Mouse (Mus musculus): Measurements from ENCODE around the gene Klkb1. TPM values are rescaled to one million over a fixed set of nuclear protein-coding genes. Genes with fewer than 3 reads are reported as not detected.

The Klkb1 gene
- polyA plus RNA-seq, 1 experiment from 2014 or later, result 0.04 TPM

DNA sequence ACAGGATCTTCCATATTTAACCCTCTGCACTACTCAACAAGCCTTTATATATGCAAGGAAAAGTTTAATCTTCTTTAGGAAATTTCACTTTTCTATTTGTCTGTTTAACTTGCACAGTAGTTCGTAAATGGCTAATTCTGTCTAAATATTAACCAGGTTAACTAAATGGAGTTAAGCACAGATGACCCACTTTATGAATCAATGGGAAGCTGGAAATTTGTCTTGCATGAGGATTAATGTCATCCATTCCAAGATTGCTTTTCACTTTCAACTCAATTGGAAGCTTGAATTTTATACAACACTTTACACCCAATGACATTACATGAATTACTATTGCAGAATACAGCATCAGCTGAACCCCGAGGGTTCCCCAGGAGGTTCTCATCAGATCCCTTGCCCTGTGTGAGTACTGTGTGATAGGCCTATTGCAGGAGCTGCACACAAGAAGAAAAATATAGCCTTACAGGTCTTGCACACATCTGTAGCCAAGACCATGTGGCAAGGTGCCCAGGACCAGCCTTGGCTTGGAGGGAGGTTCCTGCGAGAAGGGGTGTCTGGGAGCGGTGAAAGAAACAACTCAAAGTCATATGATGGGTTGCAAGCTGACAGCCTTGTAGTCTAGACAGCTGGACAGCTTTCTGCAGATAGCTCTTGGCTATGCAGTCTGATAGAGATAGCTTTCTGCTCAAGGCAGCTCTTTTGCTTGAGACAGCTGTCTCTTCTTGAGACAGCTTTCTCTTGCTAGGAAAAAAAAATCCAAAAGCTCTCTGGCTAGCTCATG is 26.9 kb downstream of the Klkb1 start:
- no peak overlapping the region for H3K9ac ChIP-seq
- H3K4me3 ChIP-seq, result no peak overlapping the region
- no peak overlapping the region for H3K4me2 ChIP-seq
- no peak overlapping the region for H3K27ac ChIP-seq
- WGBS, result 79% methylated on average over 4 of the region's 4 CpGs
- H3K36me3 ChIP-seq, result no peaks in the 10 kb centered on the region
- no peaks in the 10 kb centered on the region for H3K4me1 ChIP-seq
- no peak for ATAC-seq (ENCODE audit: insufficient number of reproducible peaks, insufficient read depth, low FRiP score, low TSS enrichment, low read depth)
- no peaks in the 10 kb centered on the region for H3K27me3 ChIP-seq
- peaks cover 4% of the 10 kb centered on the region; the same call in 1 of the 2 replicates for H3K9me3 ChIP-seq

GRCm38 (mm10) chr8:45266993-45267392 is 27.7 kb downstream of the Klkb1 start:
- H3K9me3 ChIP-seq, result peaks cover 4% of the 10 kb centered on the region; the same call in 1 of the 2 replicates
- no peak overlapping the region for H3K27ac ChIP-seq
- 52% methylated on average over 8 of the region's 8 CpGs for WGBS
- no peak overlapping the region for H3K9ac ChIP-seq
- no peaks in the 10 kb centered on the region for H3K36me3 ChIP-seq
- no peaks in the 10 kb centered on the region for H3K27me3 ChIP-seq
- no peak overlapping the region for H3K4me2 ChIP-seq
- ATAC-seq (ENCODE audit: insufficient number of reproducible peaks, insufficient read depth, low FRiP score, low TSS enrichment, low read depth), result no peak
- H3K4me3 ChIP-seq, result no peak overlapping the region
- H3K4me1 ChIP-seq, result no peaks in the 10 kb centered on the region

GRCm38 (mm10) chr8:45264918-45265317 is 29.7 kb downstream of the Klkb1 start:
- WGBS, result 81% methylated on average over 4 of the region's 4 CpGs

DNA sequence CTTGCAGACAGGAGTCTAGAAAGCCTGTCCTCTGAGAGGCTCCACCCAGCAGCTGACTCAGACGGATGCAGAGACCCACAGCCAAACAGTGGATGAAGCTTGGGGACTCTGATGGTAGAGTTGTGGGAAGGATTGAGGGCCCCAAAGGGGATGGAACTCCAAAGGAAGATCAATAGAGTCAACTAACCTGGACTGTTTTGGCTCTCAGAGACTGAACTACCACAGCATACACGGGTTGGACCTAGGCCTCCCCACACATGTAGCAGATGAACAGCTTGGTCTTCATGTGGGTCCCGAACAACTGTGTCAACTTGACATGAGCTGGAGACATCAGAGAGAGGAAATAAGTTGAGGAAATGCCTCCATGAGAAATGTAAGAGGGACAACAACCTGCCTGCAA is 31.8 kb downstream of the Klkb1 start:
- no peak for ATAC-seq (ENCODE audit: insufficient number of reproducible peaks, insufficient read depth, low FRiP score, low TSS enrichment, low read depth)
- H3K9me3 ChIP-seq, result peaks cover 4% of the 10 kb centered on the region; the same call in 1 of the 2 replicates
- 77% methylated on average over 3 of the region's 3 CpGs for WGBS
- H3K27me3 ChIP-seq, result no peaks in the 10 kb centered on the region
- no peaks in the 10 kb centered on the region for H3K36me3 ChIP-seq
- H3K9ac ChIP-seq, result no peak overlapping the region
- H3K27ac ChIP-seq, result no peak overlapping the region
- no peak overlapping the region for H3K4me2 ChIP-seq
- no peak overlapping the region for H3K4me3 ChIP-seq
- no peaks in the 10 kb centered on the region for H3K4me1 ChIP-seq

More at GRCm38 (mm10) chr8:45264918-45265317, 29.7 kb downstream of the Klkb1 start:
- no peak for ATAC-seq (ENCODE audit: insufficient number of reproducible peaks, insufficient read depth, low FRiP score, low TSS enrichment, low read depth)
- H3K4me2 ChIP-seq, result no peak overlapping the region
- no peak overlapping the region for H3K9ac ChIP-seq
- no peaks in the 10 kb centered on the region for H3K36me3 ChIP-seq
- no peaks in the 10 kb centered on the region for H3K27me3 ChIP-seq
- H3K27ac ChIP-seq, result no peak overlapping the region
- H3K4me1 ChIP-seq, result no peaks in the 10 kb centered on the region
- H3K4me3 ChIP-seq, result no peak overlapping the region
- H3K9me3 ChIP-seq, result peaks cover 4% of the 10 kb centered on the region; the same call in 1 of the 2 replicates

- no peak within 1 kb of the TSS for H3K9ac ChIP-seq
- no peak for ATAC-seq (ENCODE audit: insufficient number of reproducible peaks, insufficient read depth, low FRiP score, low TSS enrichment, low read depth)
- no peaks in the 10 kb centered on the region for H3K4me1 ChIP-seq
- H3K9me3 ChIP-seq, result peaks cover 4% of the 10 kb centered on the region; the same call in 1 of the 2 replicates
- no peak within 1 kb of the TSS for H3K4me3 ChIP-seq
- H3K27ac ChIP-seq, result no peak within 1 kb of the TSS
- H3K27me3 ChIP-seq, result no peaks in the 10 kb centered on the region
- H3K4me2 ChIP-seq, result no peak within 1 kb of the TSS
- no peaks in the 10 kb centered on the region for H3K36me3 ChIP-seq
- WGBS, result 86% methylated on average over 10 of the region's 10 CpGs
Measured at GRCm38 (mm10) chr8:45261920-45262319, 32.7 kb downstream of the Klkb1 start, which contains the start of gene F11. Gene F11 (minus strand): TSS chr8:45262031.

DNA sequence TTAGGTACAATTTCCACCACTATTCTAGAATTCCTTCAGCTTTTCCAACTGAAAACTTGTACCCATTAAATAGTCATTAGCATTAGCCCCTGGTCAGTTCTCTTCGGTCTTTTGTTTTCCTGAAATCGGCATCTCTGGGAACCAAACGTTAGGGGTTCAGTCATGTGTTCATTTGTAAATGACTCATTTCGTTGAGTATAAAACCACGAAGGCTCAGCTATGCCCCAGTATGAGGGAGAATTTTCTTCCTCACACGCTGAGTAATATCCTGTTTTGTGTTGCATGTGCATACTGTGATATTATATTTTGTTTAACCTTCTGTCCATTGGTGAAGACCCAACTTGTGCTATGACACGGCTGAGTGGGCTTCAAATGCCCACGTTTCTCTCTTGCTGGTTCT is 36.2 kb downstream of the Klkb1 start:
- H3K36me3 ChIP-seq, result no peaks in the 10 kb centered on the region
- no peak for ATAC-seq (ENCODE audit: insufficient number of reproducible peaks, insufficient read depth, low FRiP score, low TSS enrichment, low read depth)
- 85% methylated on average over 8 of the region's 8 CpGs for WGBS

GRCm38 (mm10) chr8:45255040-45255439 is 39.6 kb downstream of the Klkb1 start:
- no peak for ATAC-seq (ENCODE audit: insufficient number of reproducible peaks, insufficient read depth, low FRiP score, low TSS enrichment, low read depth)
- H3K27me3 ChIP-seq, result no peaks in the 10 kb centered on the region
- WGBS, result 86% methylated on average over 12 of the region's 12 CpGs
- H3K9ac ChIP-seq, result no peak overlapping the region
- no peaks in the 10 kb centered on the region for H3K4me1 ChIP-seq
- no peak overlapping the region for H3K4me3 ChIP-seq
- H3K36me3 ChIP-seq, result no peaks in the 10 kb centered on the region
- H3K4me2 ChIP-seq, result no peak overlapping the region
- no peaks in the 10 kb centered on the region for H3K9me3 ChIP-seq
- no peak overlapping the region for H3K27ac ChIP-seq

More for the DNA sequence above, 36.2 kb downstream of the Klkb1 start:
- Histone ChIP-seq H3K9me3 (no peaks in the 10 kb centered on the region), H3K9ac (no peak overlapping the region), H3K4me2 (no peak overlapping the region), H3K4me3 (no peak overlapping the region), H3K27ac (no peak overlapping the region), H3K4me1 (no peaks in the 10 kb centered on the region), H3K27me3 (no peaks in the 10 kb centered on the region)

DNA sequence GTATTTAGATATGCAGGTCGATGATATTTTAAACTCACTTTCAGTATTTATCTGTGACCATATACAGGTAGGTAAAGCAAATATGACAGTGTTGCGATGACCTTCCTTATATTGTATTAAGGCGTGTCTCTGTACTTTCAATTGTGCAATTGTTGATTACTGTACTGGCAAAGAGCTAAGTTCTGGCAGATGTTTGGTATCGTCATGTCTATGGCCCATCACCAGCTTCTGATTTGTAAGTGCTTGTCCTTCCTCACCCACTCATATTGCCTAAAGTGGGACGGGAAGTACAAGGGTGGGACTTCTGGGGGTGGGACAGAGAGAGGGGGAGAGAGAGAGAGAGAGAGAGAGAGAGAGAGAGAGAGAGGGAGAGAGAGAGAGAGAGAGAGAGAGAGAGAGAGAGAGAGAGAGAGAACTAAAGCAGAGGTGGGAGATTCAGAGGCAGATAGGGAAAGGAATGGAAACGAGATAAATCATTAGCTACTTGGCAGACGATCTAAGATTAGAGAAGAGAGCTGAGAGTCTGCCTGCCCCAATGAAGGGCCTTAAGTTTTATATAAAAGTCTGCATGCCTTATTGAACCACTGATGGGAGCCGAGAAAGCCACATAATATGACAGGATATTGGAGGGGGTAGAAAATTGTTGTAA is 40.3 kb downstream of the Klkb1 start:
- H3K36me3 ChIP-seq, result no peaks in the 10 kb centered on the region
- H3K9me3 ChIP-seq, result no peaks in the 10 kb centered on the region
- no peak overlapping the region for H3K4me3 ChIP-seq
- no peaks in the 10 kb centered on the region for H3K4me1 ChIP-seq
- H3K27ac ChIP-seq, result no peak overlapping the region
- H3K4me2 ChIP-seq, result no peak overlapping the region
- 82% methylated on average over 8 of the region's 8 CpGs for WGBS
- no peak for ATAC-seq (ENCODE audit: insufficient number of reproducible peaks, insufficient read depth, low FRiP score, low TSS enrichment, low read depth)
- no peaks in the 10 kb centered on the region for H3K27me3 ChIP-seq
- no peak overlapping the region for H3K9ac ChIP-seq

DNA sequence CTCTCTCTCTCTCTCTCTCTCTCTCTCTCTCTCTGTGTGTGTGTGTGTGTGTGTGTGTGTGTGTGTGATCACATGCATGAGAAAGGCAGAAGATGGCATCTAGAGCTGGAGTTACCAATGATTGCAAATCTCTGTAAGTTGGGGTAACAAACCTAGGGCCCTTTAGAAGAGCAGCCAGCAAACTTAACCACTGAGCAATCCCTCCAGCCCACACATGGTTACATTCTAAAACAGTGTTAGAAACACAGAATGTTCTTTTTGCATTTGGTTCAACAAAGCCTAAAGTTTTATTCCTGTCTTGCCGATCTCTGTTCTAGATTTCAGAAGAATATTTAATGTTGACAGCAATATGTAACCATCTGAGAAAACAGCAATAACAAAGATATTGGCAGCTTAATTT is 41.1 kb downstream of the Klkb1 start:
- 94% methylated on average over 1 of the region's 1 CpGs for WGBS
- no peak for ATAC-seq (ENCODE audit: insufficient number of reproducible peaks, insufficient read depth, low FRiP score, low TSS enrichment, low read depth)
- H3K36me3 ChIP-seq, result no peaks in the 10 kb centered on the region
- H3K4me1 ChIP-seq, result no peaks in the 10 kb centered on the region
- no peak overlapping the region for H3K4me3 ChIP-seq
- H3K27me3 ChIP-seq, result no peaks in the 10 kb centered on the region
- no peak overlapping the region for H3K27ac ChIP-seq
- no peak overlapping the region for H3K4me2 ChIP-seq
- H3K9me3 ChIP-seq, result no peaks in the 10 kb centered on the region
- no peak overlapping the region for H3K9ac ChIP-seq

- Histone ChIP-seq H3K9ac (no peak overlapping the region), H3K4me3 (no peak overlapping the region), H3K9me3 (no peaks in the 10 kb centered on the region), H3K27ac (no peak overlapping the region), H3K4me2 (no peak overlapping the region), H3K36me3 (no peaks in the 10 kb centered on the region), H3K4me1 (no peaks in the 10 kb centered on the region), H3K27me3 (no peaks in the 10 kb centered on the region)
- 55% methylated on average over 2 of the region's 2 CpGs for WGBS
- no peak for ATAC-seq (ENCODE audit: insufficient number of reproducible peaks, insufficient read depth, low FRiP score, low TSS enrichment, low read depth)
Measured at GRCm38 (mm10) chr8:45253111-45253510, 41.5 kb downstream of the Klkb1 start.

DNA sequence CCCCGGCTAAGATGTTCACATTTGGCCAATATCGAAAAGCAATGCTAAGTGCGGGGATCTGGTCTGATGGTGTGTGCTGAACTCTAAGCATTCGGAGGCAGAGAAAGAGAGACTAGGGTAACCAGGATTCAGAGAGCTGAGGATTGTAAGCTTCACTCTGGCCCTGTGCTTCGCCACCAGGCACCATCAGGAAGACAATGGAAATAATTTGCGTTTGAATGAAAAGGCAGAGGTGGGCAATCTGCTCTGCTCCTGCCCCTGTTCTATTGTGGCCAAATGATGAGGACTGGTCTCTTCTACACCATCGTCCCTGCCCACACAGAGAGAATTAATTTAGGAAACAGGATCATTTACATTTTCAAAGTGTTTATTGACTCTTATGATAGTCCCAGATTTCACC is 48.4 kb downstream of the Klkb1 start:
- Histone ChIP-seq H3K9ac (no peak overlapping the region), H3K4me1 (no peaks in the 10 kb centered on the region), H3K27me3 (no peaks in the 10 kb centered on the region), H3K9me3 (no peaks in the 10 kb centered on the region), H3K27ac (no peak overlapping the region), H3K4me3 (no peak overlapping the region), H3K4me2 (no peak overlapping the region), H3K36me3 (no peaks in the 10 kb centered on the region)
- WGBS, result 53% methylated on average over 7 of the region's 7 CpGs
- ATAC-seq (ENCODE audit: insufficient number of reproducible peaks, insufficient read depth, low FRiP score, low TSS enrichment, low read depth), result no peak

DNA sequence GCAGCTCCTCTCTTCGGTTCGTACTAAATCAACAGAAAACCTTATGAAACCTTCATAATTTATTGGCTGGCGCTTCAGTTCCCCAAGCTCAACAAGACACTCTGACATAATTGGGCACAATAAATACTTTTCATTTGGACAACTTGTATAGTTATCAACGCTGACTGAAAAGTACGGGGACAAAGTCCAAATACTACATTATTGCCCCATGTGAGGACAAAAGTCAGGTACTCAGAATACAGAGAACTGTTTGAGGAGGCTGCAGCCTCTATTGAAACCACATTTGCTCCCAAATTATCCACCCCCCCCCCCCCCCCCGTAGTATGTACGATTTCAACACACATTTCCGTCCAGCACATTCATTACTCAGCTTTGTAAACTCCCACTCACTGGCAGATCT is 55.3 kb downstream of the Klkb1 start:
- no peak overlapping the region for H3K27ac ChIP-seq
- H3K4me2 ChIP-seq, result no peak overlapping the region
- no peak overlapping the region for H3K9ac ChIP-seq
- no peak overlapping the region for H3K4me3 ChIP-seq
- 71% methylated on average over 8 of the region's 8 CpGs for WGBS
- H3K9me3 ChIP-seq, result no peaks in the 10 kb centered on the region
- H3K36me3 ChIP-seq, result no peaks in the 10 kb centered on the region
- no peaks in the 10 kb centered on the region for H3K27me3 ChIP-seq
- no peak for ATAC-seq (ENCODE audit: insufficient number of reproducible peaks, insufficient read depth, low FRiP score, low TSS enrichment, low read depth)
- peaks cover 4% of the 10 kb centered on the region; the same call in 1 of the 2 replicates for H3K4me1 ChIP-seq
